Mouse (Mus musculus) urinary bladder, postnatal 25 days (tissue): ENCODE results near the gene Pcsk5.
A peak's percentile ranks its signal among the peaks of the same experiment; 100 is the strongest.

Experiments used
- DNase-seq: peaks from one replicate; pipeline ENCODE4 v3.0.0; 2022; ENCODE audit warnings: low spot score

The Pcsk5 gene

DNA sequence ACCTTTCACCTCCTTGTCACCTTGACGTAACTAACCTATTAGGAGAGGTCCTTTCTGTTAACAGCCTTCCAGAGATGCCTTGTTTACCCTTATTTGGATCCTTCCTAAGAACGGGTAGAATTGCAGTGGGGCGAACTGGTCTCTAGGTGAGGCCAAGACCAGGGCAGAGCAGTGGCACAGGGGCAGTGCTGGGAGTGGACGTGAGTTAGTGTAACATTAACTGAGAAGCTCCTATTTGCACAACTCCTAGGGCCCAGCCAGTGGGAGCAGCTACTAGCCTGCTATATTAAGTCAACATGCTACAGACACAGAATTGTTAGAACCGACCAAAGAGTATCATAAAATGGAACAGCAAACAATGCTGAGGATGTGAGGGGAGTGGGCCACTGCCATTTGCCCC lies 30.8 kb downstream of the Pcsk5 start:
- DNase-seq, result no peak

DNA sequence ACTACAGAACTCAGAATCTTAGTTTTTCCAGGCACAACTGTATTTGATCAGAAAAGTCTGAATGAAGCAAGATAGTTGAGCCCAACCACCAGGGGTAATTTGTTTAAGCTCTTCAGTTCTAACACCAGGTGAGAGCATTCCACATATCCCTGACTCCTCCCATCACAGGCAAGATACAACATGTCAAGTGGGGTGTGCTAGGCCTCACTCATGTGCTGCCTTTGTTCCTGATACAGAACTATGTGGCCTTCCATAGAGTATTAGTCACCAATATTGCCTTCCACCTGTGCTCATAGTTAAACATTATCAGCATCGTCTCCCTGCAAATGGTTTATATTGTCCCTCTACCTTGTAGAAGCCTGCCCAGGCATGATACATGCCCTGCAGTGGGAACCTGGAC lies 36.6 kb downstream of the Pcsk5 start:
- peak; percentile 12 for DNase-seq

DNA sequence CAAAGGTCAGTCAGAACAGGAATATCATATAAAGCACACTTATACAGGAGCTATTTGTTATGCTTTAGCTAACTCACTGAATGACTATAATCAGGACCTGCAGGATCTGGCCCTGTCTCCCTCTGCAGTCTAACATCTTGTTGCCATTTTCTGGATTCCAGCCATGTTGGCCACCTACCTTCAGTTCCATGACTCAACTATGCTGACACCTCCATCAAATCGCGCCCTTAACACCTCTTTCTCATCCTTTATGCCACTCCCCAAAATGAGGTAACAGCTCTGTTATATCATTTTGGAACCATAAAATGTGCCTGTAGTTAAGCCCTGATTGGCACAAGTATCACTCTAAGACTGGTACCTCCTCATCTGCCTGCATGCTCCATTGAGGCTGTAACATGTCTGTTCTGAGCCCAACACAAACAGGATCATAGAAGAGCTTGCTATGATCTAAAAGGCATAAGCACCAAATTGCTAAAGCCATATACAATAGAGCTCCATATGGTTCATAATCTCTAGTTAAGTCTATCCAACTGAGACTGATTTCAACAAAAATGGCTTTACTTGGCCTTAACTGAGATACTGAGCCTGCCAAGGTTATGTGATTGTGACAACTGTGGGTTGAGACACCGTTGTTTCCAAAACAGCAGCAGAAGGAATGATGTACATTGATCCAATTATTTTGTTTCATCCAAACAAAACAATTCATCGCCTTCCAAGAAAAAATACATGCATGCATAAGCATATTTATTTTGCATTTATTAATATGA lies 37.8 kb downstream of the Pcsk5 start:
- DNase-seq, result no peak

DNA sequence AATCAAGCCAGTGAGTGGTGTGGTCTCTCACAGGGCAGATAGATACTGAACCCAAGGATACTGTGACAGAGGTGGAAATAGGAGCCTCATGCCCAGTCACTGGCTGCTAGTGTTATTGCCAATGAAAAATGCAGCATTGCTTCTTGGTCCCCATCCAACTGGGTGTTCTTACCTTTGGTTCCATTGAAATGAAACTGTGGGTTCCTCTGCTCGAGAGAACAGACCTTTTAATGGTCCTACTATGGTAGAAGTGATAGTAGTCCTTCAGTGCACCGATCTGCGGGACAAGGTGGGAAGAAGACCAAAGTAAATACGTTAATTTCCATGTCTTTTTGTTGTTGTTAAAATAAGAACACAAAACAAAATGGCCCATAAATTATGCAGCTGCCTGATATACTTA lies 44.0 kb downstream of the Pcsk5 start:
- DNase-seq, result no peak

DNA sequence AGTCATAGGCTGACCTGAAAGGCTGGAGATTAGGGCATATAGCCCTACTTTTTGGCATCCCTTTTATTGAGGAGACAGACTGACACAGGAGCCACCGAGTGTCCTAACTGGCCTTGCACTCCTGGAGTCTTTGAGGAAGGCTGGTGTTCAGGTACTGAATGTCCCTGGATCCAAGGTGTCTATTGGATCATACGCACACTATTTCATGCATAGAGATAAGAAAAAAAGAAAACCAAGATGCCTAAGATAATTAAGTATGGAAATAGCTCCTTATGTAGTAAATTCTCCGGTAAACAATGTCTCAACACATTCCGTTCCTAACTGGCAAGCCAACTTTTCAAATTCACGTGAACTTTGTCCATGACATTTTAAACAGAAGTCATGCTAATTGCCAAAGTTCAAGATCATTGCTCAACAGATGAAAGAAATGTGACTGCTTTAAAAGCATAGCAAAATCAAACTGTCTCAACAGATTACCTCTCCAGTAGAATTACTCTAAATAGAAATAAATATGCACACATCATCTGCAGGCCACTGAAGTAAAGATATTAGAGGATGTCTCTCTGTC lies 45.9 kb downstream of the Pcsk5 start:
- no peak for DNase-seq

DNA sequence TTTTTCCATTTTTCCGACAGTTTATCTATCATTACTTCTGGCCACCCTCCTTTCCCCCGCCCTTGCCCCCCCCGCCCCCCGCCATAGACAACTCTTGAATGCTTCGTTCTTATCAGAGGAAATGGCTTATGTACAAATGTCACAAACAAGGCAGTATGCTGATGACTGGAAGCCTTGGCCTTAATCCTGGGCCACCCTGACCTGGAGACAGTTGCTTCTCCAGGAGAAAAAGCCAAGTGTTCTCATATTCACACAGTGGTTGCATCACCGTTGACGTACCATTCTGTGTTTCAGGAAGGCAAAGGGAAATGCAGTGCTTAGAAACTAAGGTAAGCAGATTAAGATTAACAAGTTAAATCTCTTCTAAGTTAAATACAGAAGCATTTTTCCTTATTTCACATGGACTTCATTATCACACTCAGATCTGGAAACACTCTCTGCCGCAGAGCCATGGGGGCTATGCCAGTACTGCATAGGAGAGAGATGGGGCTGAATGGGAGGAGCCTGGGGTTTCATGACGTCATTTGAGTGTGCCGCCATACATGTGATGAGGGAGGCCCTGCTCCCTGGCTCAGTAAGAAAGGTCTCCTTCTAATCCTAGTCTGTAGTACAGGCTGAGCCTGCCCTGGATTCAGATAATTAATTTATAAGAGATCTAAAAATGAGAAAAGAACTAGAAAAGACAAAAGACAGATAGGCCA lies 48.7 kb downstream of the Pcsk5 start:
- DNase-seq, result no peak

DNA sequence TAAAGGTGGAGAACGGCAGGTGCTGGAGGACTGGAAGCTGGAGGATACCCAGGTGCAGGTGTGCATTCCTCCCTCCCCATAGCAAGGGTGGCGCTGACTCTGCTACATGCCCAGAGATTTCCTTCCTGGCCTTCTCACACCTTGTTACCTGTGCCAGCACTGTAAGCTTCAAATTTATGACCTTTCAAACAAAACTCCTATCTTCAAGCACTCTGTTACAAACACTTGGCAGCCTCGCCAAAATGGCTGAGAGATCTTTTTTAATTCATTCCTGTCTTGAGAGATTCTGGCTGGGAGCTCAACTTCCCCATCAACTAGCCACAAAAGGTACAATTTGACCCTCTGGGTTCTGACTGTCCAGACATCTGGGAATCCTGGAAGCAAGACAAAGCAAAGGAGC lies 50.7 kb downstream of the Pcsk5 start:
- no peak for DNase-seq

DNA sequence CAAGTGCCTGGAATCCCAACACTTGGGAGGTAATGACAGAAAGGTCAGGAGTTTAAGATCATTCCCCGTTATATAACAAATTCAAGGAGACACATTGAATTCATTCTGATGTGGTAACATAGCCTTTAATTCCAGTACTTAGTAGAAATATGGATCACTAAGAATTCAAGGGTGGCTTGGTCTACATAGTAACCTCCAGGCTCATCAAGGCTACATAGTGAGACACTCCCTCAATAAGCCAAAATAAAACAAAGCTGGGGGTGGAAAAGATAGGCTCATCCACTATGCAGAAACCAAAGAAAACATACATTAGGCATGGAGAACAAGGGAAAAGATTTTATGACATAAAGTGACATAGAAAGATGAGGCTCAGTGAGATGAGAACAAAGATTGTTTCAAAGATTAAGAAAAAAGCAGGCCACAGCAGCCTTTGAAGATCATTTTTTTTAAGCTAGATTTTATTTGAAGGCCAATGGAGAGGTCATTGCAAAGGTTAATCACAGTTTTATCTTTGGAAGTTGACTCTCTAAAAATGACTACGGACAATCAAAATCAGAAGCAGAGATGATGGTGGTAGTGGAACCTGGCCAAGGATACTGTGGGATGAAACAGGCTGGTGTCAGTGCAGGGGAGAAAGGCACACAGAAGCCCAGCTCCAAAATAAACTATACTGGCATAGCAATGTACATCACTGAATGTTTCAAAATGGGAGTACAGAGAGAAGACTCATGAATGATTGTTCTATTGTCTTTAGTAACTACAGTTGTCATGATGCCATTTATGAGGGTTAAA lies 52.8 kb downstream of the Pcsk5 start:
- no peak for DNase-seq

DNA sequence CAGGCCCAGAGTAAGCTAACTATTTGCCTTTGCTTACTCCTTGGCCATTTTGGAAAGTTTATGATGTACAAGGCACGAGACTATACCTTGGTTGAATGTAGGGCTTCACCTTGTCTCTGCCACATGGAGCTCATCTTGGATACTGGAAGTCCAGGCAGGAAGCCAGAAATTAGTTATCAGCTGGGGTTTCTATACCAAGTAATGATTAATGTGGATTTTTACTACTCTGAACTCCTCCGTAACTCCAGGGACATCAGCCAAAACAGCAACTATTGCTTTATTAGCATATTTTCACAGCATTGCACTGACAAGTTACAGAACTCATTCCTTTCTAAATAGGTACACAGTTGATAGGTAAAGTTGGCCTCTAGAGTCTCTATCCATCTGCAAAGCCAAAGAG lies 54.2 kb downstream of the Pcsk5 start:
- DNase-seq, result no peak

DNA sequence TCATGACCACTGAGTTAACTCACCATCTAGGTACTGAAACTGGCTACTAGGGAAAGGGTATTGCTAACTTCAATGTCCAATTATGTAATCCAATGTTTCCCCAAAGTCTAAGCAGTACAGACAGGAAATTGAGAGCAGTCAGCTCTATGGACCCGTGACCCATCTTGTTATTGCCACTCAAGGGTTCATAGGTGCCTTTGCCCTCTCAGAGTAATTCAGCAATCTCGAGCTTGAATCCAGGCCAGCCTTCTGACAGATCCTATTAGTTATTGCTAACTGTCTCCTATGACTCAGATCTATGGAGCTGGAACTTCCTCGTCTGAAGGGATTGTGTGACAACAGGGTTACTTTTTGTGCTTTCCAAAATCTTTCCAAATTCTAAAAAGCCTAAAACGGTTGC lies 56.1 kb downstream of the Pcsk5 start:
- no peak for DNase-seq

DNA sequence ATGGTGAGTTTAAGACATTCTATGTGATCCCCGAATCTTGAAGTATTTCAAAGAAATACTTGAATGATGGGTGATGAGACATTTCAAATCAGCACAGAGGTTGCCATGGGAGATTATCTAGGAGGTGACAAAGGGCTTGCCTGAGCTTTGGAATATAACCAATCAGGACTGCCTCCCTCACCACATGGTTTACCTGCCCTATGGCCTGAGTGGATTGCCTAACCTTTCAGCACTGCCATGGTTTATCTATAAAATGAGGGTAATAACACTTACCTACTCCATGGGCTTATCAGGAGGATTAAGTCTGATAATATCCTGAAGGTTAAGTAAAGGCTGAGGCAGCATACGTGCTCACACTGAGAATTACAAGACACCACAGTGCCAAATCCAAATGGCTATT lies 61.5 kb downstream of the Pcsk5 start:
- DNase-seq, result no peak

DNA sequence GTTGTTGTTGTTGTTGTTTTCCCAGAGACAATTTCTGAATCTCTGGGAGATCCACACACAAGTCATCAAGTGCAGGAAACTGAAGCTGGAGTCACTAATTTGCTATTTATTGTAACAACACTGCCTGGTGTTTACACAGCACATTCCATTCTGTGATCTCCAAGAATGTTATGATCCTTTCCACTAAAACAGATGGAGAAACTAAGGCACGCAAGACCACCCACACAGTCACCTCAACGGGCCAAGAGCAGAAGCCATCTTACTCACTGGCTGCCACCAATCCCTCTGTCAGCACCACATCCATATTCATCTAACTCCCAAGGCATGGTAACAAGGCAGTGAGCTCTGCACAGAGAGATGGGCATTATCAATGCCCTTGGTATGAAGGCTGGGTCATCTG lies 62.3 kb downstream of the Pcsk5 start:
- no peak for DNase-seq

DNA sequence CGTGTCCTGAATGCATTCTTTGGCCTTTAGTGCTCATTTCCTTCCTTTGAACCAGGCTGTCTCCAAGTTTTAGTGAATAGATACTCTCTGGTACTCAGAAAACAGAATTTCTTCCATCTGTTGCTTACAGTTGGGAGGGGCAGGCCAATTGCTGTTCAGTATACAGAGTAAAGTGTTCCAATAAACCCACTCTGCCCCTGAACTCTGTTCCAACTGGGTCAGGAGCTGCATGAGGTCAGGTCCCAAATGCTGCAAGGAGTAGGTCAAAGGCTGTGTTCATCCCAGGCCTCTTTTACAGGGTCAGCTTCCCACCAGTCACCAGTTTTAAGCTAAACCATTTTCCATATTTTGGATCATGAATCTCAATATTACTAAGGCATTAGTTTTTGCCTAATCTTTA lies 63.4 kb downstream of the Pcsk5 start:
- no peak for DNase-seq

DNA sequence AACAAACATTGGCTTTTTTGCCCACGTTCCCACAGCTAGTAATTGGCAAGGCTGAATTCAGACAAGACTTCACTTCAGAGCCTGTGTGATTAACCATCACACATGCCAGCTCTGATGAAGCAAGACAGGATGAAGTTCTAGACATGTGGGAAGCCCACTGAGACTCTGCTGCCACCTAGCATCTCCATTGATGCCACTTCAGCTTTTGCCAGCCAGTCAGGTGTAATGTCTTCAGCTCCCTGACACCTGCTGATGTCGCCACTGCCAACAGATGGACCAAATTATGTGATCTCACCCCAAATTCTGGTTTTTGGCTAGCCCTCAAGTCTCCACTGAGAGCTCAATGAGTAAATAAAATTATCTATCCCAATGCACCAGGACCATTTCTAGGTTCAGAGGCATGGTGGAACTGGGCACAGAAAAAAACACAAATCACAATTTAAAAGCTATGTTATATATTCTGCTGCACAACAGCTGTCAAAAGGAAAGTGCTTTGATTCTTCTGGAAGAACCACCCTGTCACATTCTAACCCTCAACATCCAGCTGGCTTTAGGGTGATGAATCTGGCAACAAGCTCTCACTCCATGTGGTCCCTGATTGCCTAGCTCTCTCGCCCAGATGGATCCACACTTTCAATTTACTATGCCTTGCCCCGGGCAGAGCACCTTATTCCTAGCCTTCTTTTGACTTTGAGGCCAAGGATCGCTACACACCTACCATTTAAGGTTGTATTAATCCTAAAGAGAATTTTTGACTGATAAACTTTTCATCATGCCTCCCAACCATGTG lies 67.6 kb downstream of the Pcsk5 start:
- DNase-seq, result no peak

DNA sequence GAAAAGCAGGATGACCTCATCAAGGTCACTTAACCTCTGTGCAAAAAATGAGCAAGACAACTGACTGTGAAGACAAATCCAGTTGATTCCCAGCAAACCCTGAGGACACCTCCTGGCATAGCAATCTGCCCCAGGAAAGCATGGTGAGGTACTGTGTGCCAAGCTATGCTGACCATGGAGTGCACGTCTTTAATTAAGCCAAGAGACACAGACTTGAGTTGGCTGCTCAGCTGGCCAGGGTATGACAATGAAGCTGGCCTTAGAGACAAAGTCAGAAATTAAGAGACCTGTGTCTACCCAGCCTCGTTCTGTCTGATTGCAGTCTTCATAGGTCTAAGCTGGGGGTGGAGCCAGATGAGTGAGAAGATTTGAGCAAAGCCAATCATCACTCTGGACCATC lies 72.4 kb downstream of the Pcsk5 start:
- DNase-seq, result no peak

DNA sequence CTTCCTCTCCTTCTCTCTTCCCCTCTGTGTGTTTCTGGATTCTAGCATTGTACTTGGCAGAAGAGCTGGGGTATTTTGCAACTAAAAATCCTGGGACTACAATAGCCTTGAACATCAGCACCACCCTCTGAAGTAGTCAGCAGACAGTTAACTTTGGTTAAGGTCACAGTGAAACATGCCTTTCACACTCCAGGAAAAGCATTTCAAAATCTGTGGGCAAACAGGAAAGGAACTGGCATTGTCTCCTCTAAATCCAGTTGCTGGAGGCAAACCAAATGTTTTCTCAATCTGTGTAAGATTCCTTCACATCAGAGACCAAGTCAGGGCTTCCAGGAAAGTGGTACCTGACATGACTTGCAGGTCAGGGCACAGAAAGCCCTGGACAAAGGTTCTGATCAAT lies 74.7 kb downstream of the Pcsk5 start:
- DNase-seq, result no peak

DNA sequence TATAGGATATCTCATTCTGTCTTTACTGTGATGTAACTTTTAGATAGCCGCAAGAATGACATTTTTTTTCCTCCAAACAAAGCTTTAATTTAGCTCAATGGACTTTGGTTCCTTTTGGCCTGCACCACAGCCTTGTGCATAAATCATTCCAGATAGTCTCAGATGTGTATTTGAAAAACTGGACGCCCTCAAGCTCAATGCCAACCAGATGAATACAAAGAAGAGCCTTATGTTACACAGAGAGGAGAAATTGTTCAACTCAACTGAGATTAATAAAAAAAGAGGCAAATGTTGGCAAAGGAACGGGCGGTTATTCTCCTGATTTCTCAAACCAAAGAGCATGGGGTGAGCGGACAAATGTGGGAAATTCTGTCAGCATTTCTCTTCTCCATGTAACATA lies 75.8 kb downstream of the Pcsk5 start:
- no peak for DNase-seq

DNA sequence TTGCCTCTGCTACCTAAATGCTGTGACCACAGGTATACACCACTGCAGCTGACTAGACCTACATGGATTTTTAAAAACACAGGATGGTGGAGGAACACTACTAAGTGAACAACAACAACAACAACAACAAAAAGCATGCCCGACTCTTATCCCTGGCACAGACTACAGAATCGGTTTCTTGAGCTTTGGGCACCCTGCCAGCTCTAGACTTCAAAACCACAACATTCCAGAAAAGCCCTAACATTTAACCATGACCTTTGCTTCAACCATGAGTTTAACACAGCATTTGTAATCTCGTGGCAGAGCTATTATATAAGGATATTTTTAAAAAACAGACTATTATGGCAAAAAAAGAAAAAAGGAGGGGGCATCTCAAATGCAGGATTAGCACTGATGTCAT lies 84.6 kb downstream of the Pcsk5 start:
- DNase-seq, result no peak

DNA sequence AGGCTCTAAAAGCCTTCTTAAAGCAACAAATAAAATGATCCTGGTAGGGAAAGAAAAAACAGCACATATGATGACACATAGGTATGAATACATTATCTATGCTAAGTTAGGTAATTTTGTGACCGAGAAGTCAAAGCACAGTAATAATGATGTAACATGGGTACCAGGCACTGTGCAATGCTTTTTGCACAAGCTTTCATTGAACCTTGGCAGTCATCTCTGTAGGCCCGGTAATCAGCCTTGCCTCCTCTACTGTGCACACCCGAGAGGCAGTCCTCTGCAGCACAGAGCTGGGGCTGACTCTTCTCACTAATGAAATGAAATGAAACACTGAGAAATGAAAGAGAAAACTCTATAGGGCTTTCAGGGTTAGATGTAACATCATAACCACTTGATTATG lies 89.1 kb downstream of the Pcsk5 start:
- no peak for DNase-seq

DNA sequence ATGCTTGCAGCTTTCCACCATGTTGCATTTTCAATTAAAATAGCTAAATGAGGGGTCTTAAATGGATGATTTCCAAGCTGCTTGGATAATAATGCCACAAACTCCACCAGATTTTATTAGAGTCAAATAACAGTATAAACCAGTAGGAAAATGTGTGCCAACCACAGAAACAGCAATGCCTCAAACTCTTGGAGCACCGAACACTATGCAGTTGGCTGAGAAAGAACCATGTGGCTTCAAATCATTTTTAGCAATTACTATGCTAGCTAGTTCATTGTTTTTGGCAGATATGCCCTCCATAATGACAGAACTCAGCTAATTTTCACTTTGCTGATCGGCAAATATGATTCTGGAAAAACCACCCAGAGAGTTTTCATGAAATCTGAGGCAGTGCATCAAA lies 92.1 kb downstream of the Pcsk5 start:
- DNase-seq, result no peak

DNA sequence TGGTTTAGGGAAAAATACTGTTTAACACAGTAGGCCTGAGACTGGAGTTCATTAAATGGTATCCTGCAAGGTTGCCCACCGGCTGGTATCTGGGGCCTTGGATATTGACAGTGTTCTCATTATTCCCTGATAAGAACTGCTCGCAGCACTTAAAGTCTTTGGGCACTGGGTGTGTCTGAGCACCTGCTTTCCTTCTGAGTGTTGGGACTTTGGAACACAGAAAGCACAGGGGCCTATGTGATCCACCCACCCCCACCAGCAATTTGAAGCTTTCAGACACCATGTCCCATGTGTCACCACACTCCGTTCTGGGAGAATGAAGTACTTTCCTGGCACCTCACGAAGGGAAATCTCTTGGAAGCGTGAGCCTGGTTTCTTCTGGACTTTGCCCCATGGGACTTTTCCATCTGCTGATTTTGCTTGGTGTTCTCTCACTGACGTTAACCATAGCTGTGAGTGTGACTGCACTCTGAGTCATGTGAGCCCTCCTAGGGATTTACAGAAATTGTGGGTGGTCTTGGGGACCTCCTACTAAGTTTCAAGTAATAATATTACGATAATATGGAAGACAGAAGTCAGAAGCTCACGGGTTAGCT lies 92.9 kb downstream of the Pcsk5 start:
- DNase-seq, result no peak

DNA sequence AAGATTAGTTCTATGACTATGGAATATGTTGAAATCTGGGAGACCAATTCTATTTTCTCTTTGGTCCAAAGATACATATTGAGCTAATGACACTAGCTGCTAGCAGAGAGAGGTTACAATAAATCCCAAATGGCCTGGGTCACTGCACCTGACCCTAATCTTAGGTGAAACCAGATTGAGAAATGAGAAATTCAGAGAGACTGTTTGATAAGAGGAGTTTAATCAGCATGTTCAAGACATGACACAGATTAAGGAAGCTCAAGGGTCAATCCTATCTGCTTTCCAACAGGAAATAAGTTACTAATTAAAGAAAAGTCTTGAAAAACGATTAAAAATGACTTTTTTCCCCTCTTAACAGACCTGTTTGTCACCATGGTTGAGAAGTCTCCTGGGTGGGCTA lies 96.0 kb downstream of the Pcsk5 start:
- no peak for DNase-seq
